Mouse (Mus musculus) mesoderm, embryonic 11.5 days (tissue): ENCODE measurements at regions not wholly inside any gene's neighbourhood (a gene's known extent, or its start where the extent isn't known, plus 50 kb on each side); places are given as distances from the start of the nearest gene placed in this dataset.

Source experiments
- DNase-seq: peaks from one replicate; pipeline ENCODE4 v3.0.0-alpha.2; 2012; ENCODE audit warnings: low read depth, low spot score

DNA sequence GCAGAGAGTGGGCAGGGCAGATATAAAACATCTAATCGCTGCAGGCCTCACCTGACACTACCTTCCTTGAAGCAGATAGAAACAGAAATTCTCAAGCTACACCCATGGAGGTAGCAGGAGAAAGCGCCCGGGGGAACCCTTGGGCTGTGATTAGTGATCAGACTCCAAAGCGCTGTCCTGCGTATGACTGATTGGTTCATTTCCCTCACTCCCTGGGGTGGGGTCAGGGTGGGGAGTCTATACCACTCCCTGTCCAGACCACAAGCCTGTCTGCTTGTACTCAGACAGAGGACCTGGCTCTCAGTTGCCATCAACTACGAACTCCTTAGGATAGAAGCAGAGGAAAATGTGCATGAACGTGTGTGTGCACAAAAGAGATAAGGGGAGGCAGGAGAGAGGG, 77.7 kb downstream of the Gm826 start:
- DNase-seq, result no peak

DNA sequence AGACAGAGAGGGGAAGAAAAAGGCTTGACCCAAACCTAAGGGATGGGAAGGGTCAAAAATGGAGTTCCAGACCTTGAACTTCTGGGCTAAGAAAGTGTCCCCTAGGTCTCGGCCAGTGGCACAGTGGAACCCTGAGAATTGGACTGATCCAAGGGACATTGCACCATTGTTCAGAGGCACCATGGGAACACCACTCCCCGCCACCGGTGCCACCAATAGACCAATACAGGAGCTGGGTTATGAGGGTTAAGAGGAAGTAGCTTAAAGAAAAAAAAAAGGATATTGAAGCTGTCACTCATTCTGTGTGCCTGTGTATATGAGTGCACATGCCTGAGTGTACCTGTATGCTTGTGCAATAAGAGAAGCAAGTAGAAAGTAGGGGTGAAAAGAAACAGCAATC, 83.7 kb downstream of the Gm826 start:
- DNase-seq, result no peak

DNA sequence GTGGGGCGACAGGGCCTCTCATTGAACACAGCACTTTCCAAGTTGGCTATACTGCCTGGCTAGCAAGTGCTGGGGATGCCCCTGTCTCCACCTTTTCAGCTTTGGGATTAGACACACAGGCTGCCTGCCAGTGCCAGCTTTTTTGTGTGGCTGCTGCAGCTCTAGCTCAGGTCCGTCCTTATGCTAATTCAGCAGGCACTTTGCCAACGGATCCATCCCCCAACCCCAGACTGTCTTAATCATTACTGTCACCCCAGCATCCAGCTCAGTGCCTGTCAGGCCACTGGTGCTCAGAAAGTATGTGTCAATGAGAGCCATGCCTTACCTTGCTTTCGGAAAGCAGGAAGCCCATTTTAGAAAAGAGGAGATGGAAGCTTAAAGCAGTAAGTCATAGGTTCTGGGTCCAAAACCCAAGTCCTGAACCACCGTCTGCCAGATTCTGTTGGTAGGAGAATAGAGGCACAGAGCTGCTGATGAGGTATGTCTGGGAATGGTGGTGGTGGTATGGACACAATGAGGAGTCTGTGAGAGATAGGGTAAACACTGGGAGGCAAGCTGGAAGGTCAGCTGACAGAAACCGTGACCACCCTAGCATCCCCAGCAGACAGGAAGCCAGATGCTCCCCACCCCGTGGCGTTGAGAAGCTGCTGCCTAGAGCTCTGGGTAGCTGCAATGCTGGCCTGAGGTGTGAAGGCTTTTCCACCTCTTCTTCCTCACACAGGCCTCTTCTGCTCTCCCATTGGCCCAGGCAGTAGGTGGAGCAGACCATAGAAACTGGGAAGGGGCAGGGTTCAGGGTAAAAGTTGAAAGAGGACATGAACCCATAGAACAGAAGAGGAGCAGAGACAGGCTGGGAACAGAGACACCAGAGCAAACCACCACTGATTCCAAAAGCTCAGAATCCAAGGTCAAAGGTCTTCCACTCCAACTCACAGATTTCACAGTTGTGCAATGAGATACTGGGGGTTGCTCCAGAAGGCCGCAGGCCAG, 84.6 kb downstream of the Gm826 start:
- no peak for DNase-seq

DNA sequence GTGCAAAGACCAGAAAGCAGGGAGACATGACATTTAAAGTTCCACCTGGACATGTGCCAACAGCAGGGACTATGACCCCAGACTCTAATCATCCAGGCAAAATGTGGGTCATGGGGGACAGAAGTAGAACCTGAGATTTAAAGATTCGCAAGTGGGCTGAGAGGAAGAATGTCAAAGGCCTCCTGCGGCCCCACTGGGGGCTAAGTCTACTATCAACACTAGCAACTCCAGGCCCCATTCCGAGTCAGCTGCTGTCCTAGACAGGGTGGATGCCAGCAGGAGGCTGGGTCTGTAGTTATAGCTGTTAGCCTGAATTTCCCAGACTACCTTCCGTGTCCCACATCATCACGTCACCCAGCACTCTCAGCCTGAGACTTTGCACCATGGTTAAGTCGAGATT, 86.7 kb downstream of the Gm826 start:
- DNase-seq, result no peak

DNA sequence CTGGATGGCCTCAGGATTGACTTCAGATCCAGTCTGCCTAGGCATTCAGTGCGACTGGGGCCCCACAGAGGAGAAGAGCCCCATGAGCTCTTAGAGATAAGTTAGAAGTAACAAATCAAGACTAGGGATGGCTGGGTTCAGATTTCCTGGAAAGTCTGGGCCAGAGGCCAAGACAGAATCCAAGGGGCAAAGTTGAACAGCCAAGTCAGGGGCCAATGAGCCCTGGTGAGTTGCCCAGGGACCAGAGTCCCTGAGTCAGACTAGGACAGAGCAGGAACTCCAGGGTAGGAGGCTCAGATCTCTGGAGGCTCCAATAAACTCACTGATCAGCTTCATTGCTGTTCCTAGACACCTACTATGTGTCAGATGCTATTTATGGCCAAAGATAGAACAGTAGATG, 87.6 kb downstream of the Gm826 start:
- no peak for DNase-seq

DNA sequence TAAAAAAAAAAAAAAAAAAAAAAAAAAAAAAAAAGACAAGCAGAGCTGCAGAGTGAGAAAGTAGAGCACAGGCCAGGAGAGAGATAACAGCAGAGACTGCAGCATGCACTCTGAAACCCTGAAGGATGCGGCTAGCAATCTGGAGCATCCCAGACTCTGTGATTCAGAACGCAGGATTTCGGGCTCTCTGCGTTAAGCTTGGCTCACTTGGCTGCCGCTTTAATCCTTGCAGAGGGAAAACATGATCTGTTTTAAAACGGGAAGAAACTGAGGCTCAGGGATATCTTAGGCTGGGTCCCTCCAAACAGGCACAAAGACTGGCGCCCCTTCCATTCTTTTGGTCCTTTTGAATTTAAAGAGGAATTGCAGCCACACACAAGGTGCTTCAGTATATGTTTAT, 89.1 kb downstream of the Gm826 start:
- DNase-seq, result no peak

DNA sequence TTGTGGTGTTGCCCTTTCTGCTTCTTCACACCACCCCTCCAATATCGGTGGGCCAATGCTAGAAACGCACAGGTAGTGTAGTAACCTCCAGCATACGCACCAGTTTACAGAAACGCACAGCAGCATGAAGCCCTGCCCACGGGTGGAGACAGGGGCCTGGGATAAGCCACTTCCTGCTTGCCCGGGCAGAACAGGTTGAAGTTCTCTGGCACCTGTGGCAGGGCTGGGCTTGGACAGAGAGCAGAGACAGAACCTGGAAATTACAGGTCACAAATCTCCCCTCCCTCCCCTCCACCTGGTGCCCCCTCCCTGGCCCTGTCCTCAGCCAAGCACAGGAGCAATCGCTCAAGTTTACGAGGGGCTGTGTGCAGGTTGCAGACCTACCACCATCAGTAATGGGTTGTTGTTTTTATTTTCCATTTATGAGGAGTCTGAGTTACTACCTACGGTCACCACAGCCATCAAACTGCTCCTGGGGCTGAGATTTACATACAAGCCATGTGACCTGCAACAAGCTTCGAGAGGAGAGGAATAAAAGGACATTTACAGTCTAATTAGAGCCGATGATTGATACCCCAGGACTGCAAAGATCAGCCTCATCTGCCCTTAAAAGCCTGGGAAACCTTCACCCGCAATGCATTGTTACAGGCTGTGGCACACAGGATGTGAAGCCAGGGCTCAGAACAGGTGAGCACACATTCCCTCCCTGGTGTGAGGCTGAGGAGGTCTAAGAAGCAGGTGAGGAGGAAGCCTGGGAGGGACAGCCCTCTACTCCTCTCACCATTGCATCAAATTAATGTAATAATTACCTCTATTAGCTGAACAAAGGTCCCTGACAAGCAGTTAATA, 93.2 kb downstream of the Gm826 start:
- DNase-seq, result peak; percentile 20

DNA sequence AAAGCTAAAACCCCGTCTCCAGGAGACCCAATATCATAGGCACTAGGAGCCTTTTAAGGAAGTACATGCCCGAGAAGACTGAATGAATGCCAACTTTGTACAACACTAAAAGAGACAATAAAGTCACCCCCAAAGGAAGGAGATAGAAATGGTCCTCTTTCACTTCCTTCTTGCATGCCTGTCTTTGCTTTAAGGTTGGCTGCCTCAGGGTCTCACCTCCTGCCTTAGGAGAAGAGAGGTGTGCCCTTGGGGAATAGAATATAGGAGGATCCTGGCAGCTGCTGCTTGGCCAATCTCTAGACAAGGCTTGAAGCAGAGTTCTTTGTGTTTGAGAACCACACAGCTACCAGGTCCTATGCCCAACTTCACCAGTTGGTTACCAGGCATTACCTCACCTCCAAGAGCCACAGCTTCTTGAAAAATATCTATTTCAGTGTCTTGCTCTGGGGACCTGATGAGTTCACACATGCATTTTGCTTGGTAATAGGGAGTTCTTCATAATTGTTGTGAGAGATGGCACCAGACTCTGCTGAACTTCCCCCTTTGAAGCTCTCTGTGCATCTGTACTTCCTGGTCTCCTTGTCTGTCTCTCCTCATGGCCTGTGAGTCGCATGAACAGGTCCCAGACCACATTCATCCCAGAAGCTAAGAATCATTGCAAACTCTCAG, 96.4 kb downstream of the Gm826 start:
- DNase-seq, result no peak

GRCm38 (mm10) chr2:160236806-160237205, 97.2 kb downstream of the Gm826 start:
- DNase-seq, result no peak

DNA sequence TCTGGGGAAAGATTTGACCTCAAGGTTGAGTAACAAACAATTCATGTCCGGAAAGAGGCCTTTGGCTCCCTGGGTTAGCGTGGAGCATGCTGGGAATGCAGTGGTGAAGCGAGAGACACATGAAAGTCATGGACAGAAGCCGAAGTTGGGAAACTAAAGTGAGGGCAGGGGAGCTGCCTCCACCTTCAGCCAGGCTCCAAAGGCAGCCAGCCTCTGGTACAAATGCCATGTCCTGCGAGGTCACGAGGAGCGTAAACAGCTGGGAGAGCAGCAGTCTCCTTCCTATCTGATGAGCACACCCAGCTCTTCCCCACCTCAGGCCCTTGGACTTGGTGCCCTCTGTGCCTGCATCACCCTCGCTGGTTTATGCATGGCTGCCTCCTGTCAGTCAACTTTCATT, 103.2 kb downstream of the Gm826 start:
- no peak for DNase-seq

DNA sequence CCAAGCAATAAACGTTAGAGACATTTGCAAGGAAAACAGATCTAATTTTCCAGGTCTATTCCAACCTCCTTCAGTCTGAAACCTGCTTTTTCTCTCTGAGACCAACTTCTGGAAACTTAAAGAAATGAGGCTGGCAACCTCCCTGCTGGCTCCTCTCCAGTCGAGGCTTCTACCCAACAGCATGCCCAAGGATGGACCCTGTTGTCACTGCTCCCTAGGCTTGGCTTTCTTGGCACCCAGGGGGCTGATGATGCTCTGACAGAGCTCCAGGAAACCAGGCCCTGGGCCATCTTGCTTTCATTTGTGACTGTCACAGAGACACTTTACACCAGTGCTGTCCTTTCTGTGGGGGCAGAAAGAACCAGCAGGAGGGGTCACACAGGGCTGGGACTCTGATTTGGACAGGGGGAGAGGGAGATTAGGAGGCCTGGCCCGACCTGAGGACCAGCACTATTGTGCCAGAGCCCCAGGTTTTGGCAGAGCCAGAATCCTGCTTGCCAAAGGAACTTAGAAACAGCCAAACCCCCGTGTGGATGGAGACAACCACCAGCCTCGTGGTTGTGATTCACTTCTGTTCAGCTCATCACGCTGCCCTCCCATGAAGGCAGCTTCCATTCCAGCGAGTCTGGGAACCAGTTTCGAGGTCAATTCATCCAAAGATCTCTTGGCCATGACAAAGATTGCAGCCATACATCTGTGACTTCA, 105.5 kb downstream of the Gm826 start:
- DNase-seq, result no peak

- no peak for DNase-seq
Measured at GRCm38 (mm10) chr2:160225450-160225849, 108.5 kb downstream of the Gm826 start.

DNA sequence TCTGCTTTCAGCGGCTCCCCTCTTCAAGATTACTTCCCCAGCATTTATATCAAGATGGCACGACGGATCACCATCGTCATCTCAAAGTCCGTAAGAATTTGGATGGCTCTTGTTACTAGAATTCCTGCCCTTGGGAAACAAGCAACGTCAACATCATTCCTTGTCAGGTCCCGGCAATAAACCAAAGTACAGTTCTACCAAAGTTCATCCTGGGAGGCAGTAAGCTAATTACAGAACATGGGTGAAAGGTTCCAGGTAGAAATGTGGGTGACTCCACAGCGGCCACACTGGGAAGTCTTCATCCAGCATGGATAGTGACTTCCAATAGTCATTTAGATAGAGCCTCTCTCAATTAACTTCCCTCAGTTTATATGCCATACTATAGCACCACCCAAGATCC, 110.6 kb downstream of the Gm826 start:
- no peak for DNase-seq

DNA sequence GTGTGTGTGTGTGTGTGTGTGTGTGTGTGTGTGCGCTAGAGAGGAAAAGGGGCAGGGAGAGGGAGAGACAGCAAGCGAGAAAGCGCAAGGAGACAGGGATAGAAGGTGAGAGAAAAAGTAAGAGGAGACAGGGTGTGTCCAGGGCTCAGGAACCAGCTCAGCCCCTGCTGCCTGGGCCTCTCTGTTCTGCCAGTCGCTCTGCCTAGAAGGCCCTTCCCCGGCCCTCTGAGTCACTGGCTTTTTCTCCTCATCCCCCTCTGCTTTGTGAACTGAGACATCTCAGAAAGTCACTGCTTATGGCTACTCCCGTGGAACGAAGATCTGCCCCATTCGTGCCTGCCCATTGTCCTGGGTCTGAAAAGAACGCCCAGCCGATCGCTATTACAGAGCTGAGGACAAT, 112.2 kb downstream of the Gm826 start:
- DNase-seq, result no peak

GRCm38 (mm10) chr2:160220562-160221021, 113.4 kb downstream of the Gm826 start:
- DNase-seq, result peak; percentile 37

DNA sequence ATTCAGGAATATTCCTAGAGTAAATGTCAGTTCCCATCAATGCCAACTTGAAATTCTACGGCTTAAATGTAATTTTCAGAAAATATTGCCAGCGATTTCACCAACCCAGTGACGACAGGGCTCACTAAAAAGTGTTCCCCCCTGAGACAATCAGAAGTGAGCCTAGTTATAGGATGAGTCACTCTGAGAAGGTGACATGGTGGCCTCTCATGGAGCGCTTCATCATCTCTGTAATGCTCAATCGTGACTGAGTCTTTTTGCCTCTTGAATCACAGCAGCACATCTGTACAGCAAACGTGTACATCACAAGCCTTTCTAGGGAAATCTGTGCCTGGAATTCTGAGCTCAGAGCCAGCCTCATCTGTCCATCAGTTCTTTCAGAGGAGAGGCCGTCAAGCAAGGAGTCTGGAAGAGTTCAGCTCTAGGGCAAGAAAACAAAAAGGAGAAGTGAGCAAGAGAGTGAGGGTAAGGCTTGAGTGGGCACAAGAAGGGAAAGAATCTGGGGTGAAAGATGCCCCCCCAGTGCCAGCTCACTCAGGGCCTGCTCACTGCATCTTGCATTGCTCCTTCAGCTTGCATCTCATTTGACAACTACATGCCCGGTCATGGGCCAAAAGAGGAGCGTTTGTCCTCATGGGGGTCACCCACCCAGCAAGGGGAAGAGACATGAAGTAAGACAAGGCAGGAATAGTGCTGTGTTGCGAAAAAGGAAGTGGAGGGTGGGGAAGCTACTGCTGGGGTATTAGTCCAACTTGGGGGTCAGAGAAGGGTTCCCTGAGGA, 119.7 kb downstream of the Gm826 start:
- no peak for DNase-seq

GRCm38 (mm10) chr2:160210507-160210906, 123.5 kb downstream of the Gm826 start:
- no peak for DNase-seq

GRCm38 (mm10) chr2:160209589-160210264, 124.2 kb downstream of the Gm826 start:
- no peak for DNase-seq

- DNase-seq, result no peak
Measured at GRCm38 (mm10) chr2:160208295-160208694, 125.7 kb downstream of the Gm826 start.

GRCm38 (mm10) chr2:160207226-160207625, 126.7 kb downstream of the Gm826 start:
- DNase-seq, result no peak
